Mouse (Mus musculus) forebrain, embryonic 14.5 days (tissue): ENCODE measurements around the gene Axin1. TPM values are rescaled to one million over a fixed set of nuclear protein-coding genes. Genes with fewer than 3 reads are reported as not detected.

ENCODE experiments used
- ATAC-seq: fragments of 200-750 bp; cut with Nextera tagmentation; 2 replicates; pipeline ENCODE4 v1.8.0; 2017; ENCODE audit warnings: mild to moderate bottlenecking, moderate library complexity
- DNase-seq: peaks from one replicate; pipeline ENCODE4 v3.0.0-alpha.2; 2015; ENCODE audit warnings: low spot score
- H3K27ac ChIP-seq: fragments of 300-500 bp; sonication (generic); 2 replicates; pipeline ENCODE4 v1.5.1; 2014; ENCODE audit warnings: low read depth, mild to moderate bottlenecking, control low read depth, low read length, moderate library complexity
- H3K27me3 ChIP-seq: fragments of 300-500 bp; sonication (generic); replicated peaks from 2 replicates; pipeline ENCODE4 v1.6.1; 2014; ENCODE audit warnings: low read length, control low read depth, mixed read lengths; ENCODE audit not compliant: control insufficient read depth, insufficient read depth
- H3K36me3 ChIP-seq: fragments of 300-500 bp; sonication (generic); 2 replicates; pipeline ENCODE4 v1.6.1; 2014; ENCODE audit warnings: low read length, control low read depth; ENCODE audit not compliant: control insufficient read depth, insufficient read depth
- H3K4me1 ChIP-seq: fragments of 300-500 bp; sonication (generic); 2 replicates; pipeline ENCODE4 v1.6.1; 2014; ENCODE audit warnings: antibody characterized with exemption, low read length, control low read depth; ENCODE audit not compliant: control insufficient read depth, insufficient read depth
- H3K4me2 ChIP-seq: fragments of 300-500 bp; sonication (generic); 2 replicates; pipeline ENCODE4 v1.6.1; 2014; ENCODE audit warnings: mild to moderate bottlenecking, control low read depth, low read length
- H3K4me3 ChIP-seq: fragments of 300-500 bp; sonication (generic); 2 replicates; pipeline ENCODE4 v1.5.1; 2014; ENCODE audit warnings: low read depth, low read length, control low read depth
- H3K9ac ChIP-seq: fragments of 300-500 bp; sonication (generic); 2 replicates; pipeline ENCODE4 v1.6.1; 2014; ENCODE audit warnings: mild to moderate bottlenecking, low read length, control low read depth, moderate library complexity
- H3K9me3 ChIP-seq: fragments of 300-500 bp; sonication (generic); replicated peaks from 2 replicates; pipeline ENCODE4 v1.6.1; 2016; ENCODE audit warnings: low read length, control low read depth, mixed read lengths; ENCODE audit not compliant: control insufficient read depth
- WGBS: fragments of 180-500 bp; shearing (Covaris S2); extraction: QIAGEN DNeasy Blood & Tissue Kit; methylation state at CpG from one replicate; pipeline ENCODE4 v1.1.7; 2014; 5-methylcytosine and 5-hydroxymethylcytosine counted together
- polyA plus RNA-seq: library from polyadenylated mRNA; unstranded; fragments of >200 nt; fragmentation: Nextera tagmentation; extraction: Ambion mirVana; gene quantifications from 2 replicates; pipeline ENCODE4 v1.2.1, GENCODE M21; 2014

The Axin1 gene
- polyA plus RNA-seq, 1 experiment from 2014 or later = 10.3 TPM

DNA sequence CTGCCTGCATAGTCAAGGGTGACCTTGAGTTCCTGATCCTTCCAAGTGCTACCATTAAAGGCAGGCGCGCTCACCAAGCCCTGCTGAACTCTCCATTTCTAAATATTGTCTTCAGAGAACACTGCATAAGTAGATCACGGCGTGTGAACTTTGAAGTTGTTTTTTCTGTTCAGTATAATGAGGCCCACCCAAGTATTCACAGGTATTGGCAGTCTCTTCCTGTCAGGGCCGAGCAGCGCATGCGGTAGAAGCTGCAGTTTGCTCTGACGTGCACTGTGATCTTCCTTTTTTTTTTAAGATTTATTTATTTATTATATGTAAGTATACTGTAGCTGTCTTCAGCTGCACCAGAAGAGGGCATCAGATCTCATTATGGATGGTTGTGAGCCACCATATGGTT lies 95.9 kb downstream of the Axin1 start:
- no peak overlapping the region for H3K27ac ChIP-seq
- no peak overlapping the region for H3K4me3 ChIP-seq
- H3K9me3 ChIP-seq = no peaks in the 10 kb centered on the region
- no peaks in the 10 kb centered on the region for H3K4me1 ChIP-seq
- WGBS = 89% methylated on average over 8 of the region's 8 CpGs
- no peaks in the 10 kb centered on the region for H3K27me3 ChIP-seq
- ATAC-seq (no peak), DNase-seq (no peak)
- H3K36me3 ChIP-seq = no peaks in the 10 kb centered on the region
- no peak overlapping the region for H3K4me2 ChIP-seq
- no peak overlapping the region for H3K9ac ChIP-seq

GRCm38 (mm10) chr17:26235077-26235815 lies 96.8 kb downstream of the Axin1 start:
- WGBS = 49% methylated on average over 13 of the region's 13 CpGs
- Histone ChIP-seq H3K9me3 (no peaks in the 10 kb centered on the region), H3K27me3 (no peaks in the 10 kb centered on the region), H3K4me1 (no peaks in the 10 kb centered on the region), H3K27ac (no peak overlapping the region), H3K9ac (no peak overlapping the region; the same call in 1 of the 2 replicates), H3K4me3 (no peak overlapping the region), H3K4me2 (no peak overlapping the region), H3K36me3 (no peaks in the 10 kb centered on the region)
- DNase-seq = no peak
- ATAC-seq = no peak

- WGBS = 86% methylated on average over 10 of the region's 10 CpGs
- H3K27ac ChIP-seq = no peak overlapping the region
- no peaks in the 10 kb centered on the region for H3K27me3 ChIP-seq
- no peak overlapping the region for H3K9ac ChIP-seq
- H3K36me3 ChIP-seq = no peaks in the 10 kb centered on the region
- no peak for DNase-seq
- no peaks in the 10 kb centered on the region for H3K9me3 ChIP-seq
- ATAC-seq = no peak
- no peak overlapping the region for H3K4me2 ChIP-seq
- no peaks in the 10 kb centered on the region for H3K4me1 ChIP-seq
- H3K4me3 ChIP-seq = no peak overlapping the region
Observed at GRCm38 (mm10) chr17:26237667-26238066, 99.2 kb downstream of the Axin1 start.

DNA sequence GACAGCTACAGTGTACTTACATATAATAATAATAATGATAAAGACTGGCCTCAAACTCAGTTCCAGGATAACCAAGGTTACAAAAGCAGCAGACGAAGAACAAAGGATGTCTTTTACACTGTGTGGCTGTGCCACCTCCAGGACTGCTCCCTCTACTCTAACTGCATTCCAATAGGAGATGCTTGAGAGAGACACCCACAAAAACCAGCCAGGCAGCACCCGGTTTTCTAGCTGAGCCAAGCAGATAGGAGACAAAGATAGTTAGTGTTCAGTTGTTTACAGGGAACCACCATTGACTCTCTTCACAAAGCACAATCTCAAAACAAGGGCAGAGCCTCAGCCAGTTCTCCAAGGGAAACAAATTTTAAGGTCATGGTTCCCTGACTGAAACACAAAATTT lies 101.1 kb downstream of the Axin1 start:
- no peak overlapping the region for H3K9ac ChIP-seq
- H3K4me2 ChIP-seq = no peak overlapping the region
- H3K27ac ChIP-seq = no peak overlapping the region
- peaks cover 6% of the 10 kb centered on the region for H3K4me1 ChIP-seq
- no peak for ATAC-seq
- no peak overlapping the region for H3K4me3 ChIP-seq
- H3K27me3 ChIP-seq = no peaks in the 10 kb centered on the region
- H3K36me3 ChIP-seq = no peaks in the 10 kb centered on the region
- no peaks in the 10 kb centered on the region for H3K9me3 ChIP-seq
- WGBS = 85% methylated on average over 2 of the region's 2 CpGs
- no peak for DNase-seq

DNA sequence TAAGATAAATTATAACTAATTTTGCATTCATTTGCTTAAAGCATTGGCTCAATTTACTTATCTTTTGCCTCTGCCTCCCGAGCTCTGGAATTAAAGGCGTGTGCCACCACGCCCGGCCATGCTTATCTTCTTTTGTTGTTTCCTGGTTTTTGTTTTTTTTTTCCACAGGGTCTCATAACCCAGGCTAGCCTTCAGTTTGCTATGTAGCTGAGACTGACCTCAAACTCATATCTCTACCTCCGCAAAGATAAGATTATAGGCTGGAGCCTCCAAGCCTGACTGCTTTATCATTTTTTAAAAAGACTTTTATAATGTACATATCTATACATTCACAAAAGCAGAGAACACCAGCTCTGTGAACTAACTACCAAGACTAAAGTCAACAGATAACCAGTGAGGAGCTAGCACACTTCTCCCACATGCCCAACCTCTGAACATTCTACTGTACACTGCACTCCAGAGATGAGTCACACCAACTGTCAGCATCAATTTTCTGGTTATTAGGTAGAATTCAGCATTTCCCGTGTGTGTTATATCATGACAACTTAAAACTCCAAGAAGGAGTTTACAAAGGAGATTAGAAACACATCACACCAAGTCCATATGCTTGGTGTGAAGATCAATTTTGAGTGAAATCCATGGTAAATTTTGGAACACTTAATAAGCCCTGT lies 101.8 kb downstream of the Axin1 start:
- H3K4me3 ChIP-seq = no peak overlapping the region
- DNase-seq = no peak
- H3K4me1 ChIP-seq = peaks cover 6% of the 10 kb centered on the region
- H3K36me3 ChIP-seq = no peaks in the 10 kb centered on the region
- no peak overlapping the region for H3K4me2 ChIP-seq
- H3K9ac ChIP-seq = no peak overlapping the region
- no peaks in the 10 kb centered on the region for H3K27me3 ChIP-seq
- 87% methylated on average over 6 of the region's 6 CpGs for WGBS
- H3K27ac ChIP-seq = no peak overlapping the region
- no peaks in the 10 kb centered on the region for H3K9me3 ChIP-seq
- no peak for ATAC-seq

GRCm38 (mm10) chr17:26240990-26241389 lies 102.5 kb downstream of the Axin1 start:
- DNase-seq (no peak), ATAC-seq (no peak)
- Histone ChIP-seq H3K9ac (no peak overlapping the region), H3K4me1 (peaks cover 6% of the 10 kb centered on the region), H3K4me2 (no peak overlapping the region), H3K9me3 (no peaks in the 10 kb centered on the region), H3K27me3 (no peaks in the 10 kb centered on the region), H3K4me3 (no peak overlapping the region), H3K27ac (no peak overlapping the region), H3K36me3 (no peaks in the 10 kb centered on the region)
- WGBS = 82% methylated on average over 6 of the region's 6 CpGs

- Histone ChIP-seq H3K4me1 (peaks cover 6% of the 10 kb centered on the region), H3K27ac (0 out of 2 replicates have a peak overlapping the region, but pooled peaks have one; percentile 63), H3K9me3 (no peaks in the 10 kb centered on the region), H3K4me2 (peak overlapping the region; percentile 85), H3K36me3 (no peaks in the 10 kb centered on the region), H3K4me3 (peak overlapping the region; percentile 72), H3K9ac (peak overlapping the region; percentile 72), H3K27me3 (no peaks in the 10 kb centered on the region)
- ATAC-seq (peak; percentile 82), DNase-seq (peak; percentile 54)
- WGBS = under 1% methylated on average over 32 of the region's 32 CpGs
Observed at GRCm38 (mm10) chr17:26243471-26244100, 105.1 kb downstream of the Axin1 start.

DNA sequence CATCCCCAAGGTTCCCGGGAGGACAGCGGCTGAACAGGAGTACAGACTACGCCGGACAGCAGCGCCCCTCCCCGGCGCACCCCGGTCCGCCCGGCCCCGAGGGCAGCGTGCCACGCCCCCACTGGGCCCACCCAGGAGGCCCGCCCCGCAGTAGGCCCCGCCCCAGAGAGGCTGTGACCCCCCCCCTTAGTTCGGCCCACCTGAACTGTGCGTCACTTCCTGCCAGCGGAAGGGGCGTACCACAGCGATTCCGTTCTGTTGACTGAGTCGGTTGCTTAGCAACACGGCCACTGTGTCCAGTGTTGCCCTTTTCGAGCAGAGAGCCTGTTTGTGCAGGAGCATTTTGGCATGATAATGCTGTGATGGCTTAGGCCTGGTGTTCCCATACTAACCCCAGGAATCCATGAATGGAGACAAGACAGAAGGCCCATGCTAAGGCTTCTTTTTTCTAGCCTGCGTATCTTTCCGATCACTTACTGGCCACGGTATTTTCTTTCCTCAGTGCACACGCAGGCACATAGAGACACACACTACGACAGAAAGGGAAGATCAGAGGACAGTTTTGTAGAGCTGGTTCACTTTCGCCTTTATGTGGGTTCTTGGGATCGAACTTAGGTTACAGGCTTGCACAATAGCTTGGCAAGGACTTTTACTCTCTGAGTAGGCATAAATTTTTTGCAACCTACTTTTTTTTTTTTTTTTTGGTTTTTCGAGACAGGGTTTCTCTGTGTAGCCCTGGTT lies 105.8 kb downstream of the Axin1 start, which contains the start of gene Fam234a:
TSS of gene Fam234a (minus strand) at position 142 of the 741 bp plus-strand sequence.
- peak within 1 kb of the TSS; percentile 72 for H3K9ac ChIP-seq
- 8% methylated on average over 32 of the region's 33 CpGs for WGBS
- H3K9me3 ChIP-seq = no peaks in the 10 kb centered on the region
- DNase-seq (peak; percentile 98), ATAC-seq (peak; percentile 97)
- peak within 1 kb of the TSS; percentile 63; the same call in 1 of the 2 replicates for H3K27ac ChIP-seq
- no peaks in the 10 kb centered on the region for H3K27me3 ChIP-seq
- H3K36me3 ChIP-seq = no peaks in the 10 kb centered on the region
- peaks cover 6% of the 10 kb centered on the region for H3K4me1 ChIP-seq
- H3K4me3 ChIP-seq = peak within 1 kb of the TSS; percentile 72
- H3K4me2 ChIP-seq = peak within 1 kb of the TSS; percentile 85
